Mouse (Mus musculus): ENCODE measurements around the gene Slc38a8. TPM values are rescaled to one million over a fixed set of nuclear protein-coding genes. Genes with fewer than 3 reads are reported as not detected.

The Slc38a8 gene
- 0.17 TPM in 1 of 2 replicates, not detected in the other for polyA plus RNA-seq (2014; fragmentation: Nextera tagmentation; extraction: Ambion mirVana)

DNA sequence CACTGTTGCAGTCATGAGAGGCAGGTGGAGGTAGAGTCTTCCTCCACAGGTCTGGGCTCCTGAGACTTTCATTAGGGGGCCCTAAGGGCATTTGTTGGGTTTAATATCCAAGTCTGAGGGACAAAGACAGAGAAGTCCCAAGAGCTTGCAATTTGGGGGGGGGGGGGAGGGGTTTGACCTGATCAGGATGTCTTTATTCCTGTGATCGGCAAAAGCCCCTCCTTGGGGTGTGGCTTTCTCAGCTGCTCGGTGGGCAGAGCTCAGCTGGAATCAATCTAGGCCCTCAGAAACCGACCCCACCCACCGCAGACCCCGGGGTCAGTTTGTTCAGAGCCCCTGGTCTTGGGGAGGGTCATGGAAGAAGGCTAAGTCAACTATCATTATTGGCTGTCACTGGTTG lies at the start of gene Slc38a8:
Gene Slc38a8, minus strand, starts transcription at position 101 of the 400 bp plus-strand sequence.
- Histone ChIP-seq H3K9me3 (ENCODE audit: control insufficient read depth, low read length) (no peaks in the 10 kb centered on the region), H3K4me1 (ENCODE audit: control insufficient read depth, insufficient read depth, low read length) (no peaks in the 10 kb centered on the region), H3K4me3 (ENCODE audit: low read depth, low read length) (no peak within 1 kb of the TSS), H3K36me3 (ENCODE audit: control insufficient read depth, insufficient read depth, low read length) (0 out of 2 replicates have a peak, but pooled peaks cover 3% of the 10 kb centered on the region), H3K27ac (replicated peaks; ENCODE audit: low read depth, low read length) (no peak within 1 kb of the TSS), H3K27me3 (replicated peaks; ENCODE audit: control insufficient read depth, insufficient read depth, low read length) (no peaks in the 10 kb centered on the region), H3K4me2 (ENCODE audit: low read depth, low read length) (no peak within 1 kb of the TSS), H3K9ac (ENCODE audit: low read depth, low read length) (no peak within 1 kb of the TSS)
- DNase-seq (ENCODE audit: low spot score) (no peak), ATAC-seq (ENCODE audit: low read depth) (no peak)
- 13% methylated on average over 4 of the region's 5 CpGs for WGBS

DNA sequence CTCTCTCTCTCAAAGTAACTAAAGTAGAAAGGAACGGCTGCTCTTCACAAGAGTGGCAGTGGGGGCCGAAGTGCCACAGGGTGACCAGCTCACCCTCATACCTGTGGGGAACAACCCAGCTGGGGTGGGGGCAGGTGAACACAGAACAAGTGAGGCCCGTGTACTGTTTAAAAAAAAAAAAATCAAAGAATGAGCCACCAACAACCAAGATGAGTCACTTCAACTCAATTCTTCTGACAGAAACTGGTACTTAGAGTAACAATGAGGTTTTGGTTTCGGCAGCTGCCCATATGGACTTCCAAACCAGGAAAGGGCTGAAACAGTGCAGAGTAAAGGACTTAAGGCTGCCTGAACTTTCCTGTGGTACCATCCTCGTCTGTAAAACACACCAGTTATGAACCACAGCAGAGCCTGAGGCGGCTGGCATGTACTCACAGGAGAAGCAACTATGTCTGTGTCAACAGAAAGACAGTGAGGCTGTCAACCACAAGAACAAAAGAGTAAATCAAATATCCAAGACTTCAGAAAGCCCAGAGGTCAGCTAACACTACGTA lies 47.1 kb upstream of the Slc38a8 start:
- peaks cover 6% of the 10 kb centered on the region for H3K4me1 ChIP-seq (ENCODE audit: control insufficient read depth, insufficient read depth, low read length)
- DNase-seq (ENCODE audit: low spot score) (no peak), ATAC-seq (ENCODE audit: low read depth) (no peak)
- no peak overlapping the region for H3K4me3 ChIP-seq (ENCODE audit: low read depth, low read length)
- peaks cover 40% of the 10 kb centered on the region for H3K36me3 ChIP-seq (ENCODE audit: control insufficient read depth, insufficient read depth, low read length)
- H3K27ac ChIP-seq (replicated peaks; ENCODE audit: low read depth, low read length): no peak overlapping the region
- no peaks in the 10 kb centered on the region for H3K9me3 ChIP-seq (ENCODE audit: control insufficient read depth, low read length)
- H3K27me3 ChIP-seq (replicated peaks; ENCODE audit: control insufficient read depth, insufficient read depth, low read length): no peaks in the 10 kb centered on the region
- 61% methylated on average over 7 of the region's 7 CpGs for WGBS
- H3K9ac ChIP-seq (ENCODE audit: low read depth, low read length): no peak overlapping the region
- no peak overlapping the region for H3K4me2 ChIP-seq (ENCODE audit: low read depth, low read length)

DNA sequence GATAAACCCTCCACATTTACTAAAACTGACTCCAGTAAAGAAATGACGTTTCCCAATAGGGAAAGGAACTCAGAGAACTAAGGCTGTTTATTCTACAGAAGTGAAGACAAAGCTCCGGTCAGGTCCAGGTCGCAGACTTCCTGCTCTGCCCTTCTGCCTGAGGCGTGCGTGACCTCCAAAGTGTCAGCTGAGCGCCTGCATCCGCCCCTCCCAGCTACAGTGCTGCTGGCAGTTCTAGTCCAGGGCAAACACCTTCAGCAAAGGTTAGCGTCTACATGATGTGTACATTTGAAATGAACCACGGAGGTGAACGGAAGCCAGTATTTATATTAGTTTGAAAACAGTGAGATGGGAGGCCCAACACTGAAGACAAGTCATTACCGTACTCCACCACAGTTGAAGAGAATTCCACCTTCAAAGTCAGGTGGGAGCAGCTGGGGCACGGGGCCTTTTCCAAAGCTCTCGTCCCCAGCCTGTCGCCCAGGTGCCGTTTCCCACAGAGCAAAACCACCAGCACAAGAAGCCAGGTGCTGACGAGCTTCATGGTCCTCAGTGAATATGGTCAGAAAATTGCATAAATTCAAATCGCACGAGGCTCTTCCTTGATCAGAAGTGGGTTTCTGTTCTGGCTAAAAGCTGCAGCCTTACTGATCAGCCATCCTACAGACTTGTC lies 45.7 kb upstream of the Slc38a8 start:
- no peak for DNase-seq (ENCODE audit: low spot score)
- Histone ChIP-seq H3K4me1 (ENCODE audit: control insufficient read depth, insufficient read depth, low read length) (no peaks in the 10 kb centered on the region), H3K27ac (replicated peaks; ENCODE audit: low read depth, low read length) (no peak overlapping the region), H3K27me3 (replicated peaks; ENCODE audit: control insufficient read depth, insufficient read depth, low read length) (no peaks in the 10 kb centered on the region), H3K9ac (ENCODE audit: low read depth, low read length) (no peak overlapping the region), H3K9me3 (ENCODE audit: control insufficient read depth, low read length) (no peaks in the 10 kb centered on the region), H3K4me2 (ENCODE audit: low read depth, low read length) (no peak overlapping the region), H3K4me3 (ENCODE audit: low read depth, low read length) (no peak overlapping the region), H3K36me3 (ENCODE audit: control insufficient read depth, insufficient read depth, low read length) (peaks cover 55% of the 10 kb centered on the region)
- WGBS: 70% methylated on average over 18 of the region's 18 CpGs
- no peak for ATAC-seq (ENCODE audit: low read depth)

DNA sequence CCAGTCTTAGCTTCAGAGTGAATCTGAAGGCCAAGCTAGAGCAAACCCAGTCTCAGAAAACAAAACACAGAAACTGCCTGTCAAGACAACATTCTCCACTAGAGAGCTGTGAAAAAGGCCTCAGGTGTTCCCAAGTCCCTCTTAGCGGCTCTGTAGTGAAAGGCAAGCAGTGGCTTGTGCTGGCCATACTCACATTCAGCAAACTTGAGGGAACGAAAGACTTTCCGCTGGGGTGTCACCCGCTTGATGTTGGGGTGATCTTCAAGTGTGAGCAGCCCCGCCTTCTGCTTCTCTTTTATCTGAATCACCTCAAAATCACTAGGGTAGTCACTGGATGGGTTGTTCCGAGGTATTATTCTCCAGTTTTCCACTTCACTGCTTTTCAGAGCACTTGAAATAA lies 44.3 kb upstream of the Slc38a8 start:
- Histone ChIP-seq H3K4me3 (ENCODE audit: low read depth, low read length) (no peak overlapping the region), H3K9me3 (ENCODE audit: control insufficient read depth, low read length) (no peaks in the 10 kb centered on the region), H3K4me1 (ENCODE audit: control insufficient read depth, insufficient read depth, low read length) (no peaks in the 10 kb centered on the region), H3K36me3 (ENCODE audit: control insufficient read depth, insufficient read depth, low read length) (peaks cover 69% of the 10 kb centered on the region), H3K27ac (replicated peaks; ENCODE audit: low read depth, low read length) (no peak overlapping the region), H3K4me2 (ENCODE audit: low read depth, low read length) (no peak overlapping the region), H3K9ac (ENCODE audit: low read depth, low read length) (no peak overlapping the region), H3K27me3 (replicated peaks; ENCODE audit: control insufficient read depth, insufficient read depth, low read length) (no peaks in the 10 kb centered on the region)
- no peak for ATAC-seq (ENCODE audit: low read depth)
- DNase-seq (ENCODE audit: low spot score): no peak
- WGBS: 79% methylated on average over 6 of the region's 6 CpGs

DNA sequence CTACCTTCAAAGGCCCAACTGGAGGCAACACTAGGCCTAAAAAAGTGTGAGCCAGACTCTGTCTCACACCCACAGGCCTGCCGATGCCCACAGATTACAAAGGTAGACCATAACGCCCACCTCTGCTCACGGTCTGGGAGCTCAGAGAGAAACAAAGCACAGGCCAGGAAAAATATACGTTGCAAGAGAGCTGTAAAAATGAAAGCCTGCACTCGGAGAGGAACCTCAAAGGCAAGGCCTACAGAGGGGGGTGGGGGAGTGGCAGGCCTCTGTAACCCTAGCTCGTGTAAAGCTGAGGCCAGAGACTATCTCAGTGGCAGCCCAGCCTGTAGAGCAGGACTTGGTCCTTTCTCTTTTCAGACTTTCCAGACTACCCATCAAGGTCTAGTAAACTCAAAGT lies 43.7 kb upstream of the Slc38a8 start:
- no peaks in the 10 kb centered on the region for H3K4me1 ChIP-seq (ENCODE audit: control insufficient read depth, insufficient read depth, low read length)
- ATAC-seq (ENCODE audit: low read depth) (no peak), DNase-seq (ENCODE audit: low spot score) (no peak)
- no peak overlapping the region; the same call in 1 of the 2 replicates for H3K9ac ChIP-seq (ENCODE audit: low read depth, low read length)
- H3K4me2 ChIP-seq (ENCODE audit: low read depth, low read length): no peak overlapping the region
- H3K9me3 ChIP-seq (ENCODE audit: control insufficient read depth, low read length): no peaks in the 10 kb centered on the region
- H3K36me3 ChIP-seq (ENCODE audit: control insufficient read depth, insufficient read depth, low read length): peaks cover 75% of the 10 kb centered on the region
- H3K4me3 ChIP-seq (ENCODE audit: low read depth, low read length): no peak overlapping the region
- 76% methylated on average over 6 of the region's 6 CpGs for WGBS
- no peaks in the 10 kb centered on the region for H3K27me3 ChIP-seq (replicated peaks; ENCODE audit: control insufficient read depth, insufficient read depth, low read length)
- H3K27ac ChIP-seq (replicated peaks; ENCODE audit: low read depth, low read length): no peak overlapping the region

DNA sequence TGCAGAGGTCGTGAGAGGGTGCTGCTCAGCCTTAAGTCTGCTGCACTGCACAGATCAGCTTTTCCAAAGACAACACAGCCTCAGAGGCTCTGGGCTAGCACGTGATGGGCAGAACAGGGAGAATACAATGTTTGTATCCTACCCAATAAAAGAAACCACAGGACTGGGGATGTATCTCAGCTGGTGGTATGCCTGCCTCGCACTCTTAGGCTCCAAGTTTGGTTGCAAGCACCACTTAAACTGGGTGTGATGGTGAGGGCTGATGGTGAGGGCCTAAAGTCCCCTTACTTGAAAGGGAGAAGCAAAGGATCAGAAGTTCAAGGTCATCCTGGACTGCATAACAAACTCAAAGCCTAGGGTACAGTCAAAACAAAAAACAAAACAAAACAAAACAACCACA lies 43.1 kb upstream of the Slc38a8 start:
- Histone ChIP-seq H3K27me3 (replicated peaks; ENCODE audit: control insufficient read depth, insufficient read depth, low read length) (no peaks in the 10 kb centered on the region), H3K4me2 (ENCODE audit: low read depth, low read length) (no peak overlapping the region), H3K9me3 (ENCODE audit: control insufficient read depth, low read length) (no peaks in the 10 kb centered on the region), H3K9ac (ENCODE audit: low read depth, low read length) (no peak overlapping the region), H3K4me1 (ENCODE audit: control insufficient read depth, insufficient read depth, low read length) (no peaks in the 10 kb centered on the region), H3K27ac (replicated peaks; ENCODE audit: low read depth, low read length) (no peak overlapping the region; the same call in 1 of the 2 replicates), H3K4me3 (ENCODE audit: low read depth, low read length) (no peak overlapping the region), H3K36me3 (ENCODE audit: control insufficient read depth, insufficient read depth, low read length) (peaks cover 81% of the 10 kb centered on the region)
- DNase-seq (ENCODE audit: low spot score) (no peak), ATAC-seq (ENCODE audit: low read depth) (no peak)
- WGBS: 84% methylated on average over 3 of the region's 3 CpGs

DNA sequence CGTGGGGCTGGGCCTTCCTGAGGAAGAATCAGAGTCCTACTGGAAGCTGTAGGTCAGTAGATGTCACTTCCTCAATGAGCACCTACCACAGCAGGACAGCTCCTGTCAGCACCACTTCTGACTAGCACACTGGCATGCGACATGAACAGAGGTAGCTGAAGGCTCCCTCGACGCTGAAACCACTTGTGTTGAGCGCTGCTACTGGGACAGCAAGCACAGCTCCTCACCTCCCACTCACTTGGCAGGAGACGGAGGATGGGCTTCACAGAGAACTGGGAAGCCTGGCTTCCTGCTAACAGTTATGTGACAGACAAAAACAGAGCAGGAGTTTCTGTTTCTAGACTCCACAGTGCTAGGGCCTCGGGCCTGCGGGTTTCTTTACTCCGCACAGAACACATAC lies 30.5 kb upstream of the Slc38a8 start:
- Histone ChIP-seq H3K4me3 (ENCODE audit: low read depth, low read length) (no peak overlapping the region), H3K4me1 (ENCODE audit: control insufficient read depth, insufficient read depth, low read length) (no peaks in the 10 kb centered on the region), H3K4me2 (ENCODE audit: low read depth, low read length) (no peak overlapping the region), H3K9ac (ENCODE audit: low read depth, low read length) (no peak overlapping the region), H3K36me3 (ENCODE audit: control insufficient read depth, insufficient read depth, low read length) (peaks cover 100% of the 10 kb centered on the region), H3K9me3 (ENCODE audit: control insufficient read depth, low read length) (no peaks in the 10 kb centered on the region), H3K27ac (replicated peaks; ENCODE audit: low read depth, low read length) (no peak overlapping the region), H3K27me3 (replicated peaks; ENCODE audit: control insufficient read depth, insufficient read depth, low read length) (no peaks in the 10 kb centered on the region)
- 87% methylated on average over 9 of the region's 9 CpGs for WGBS
- no peak for ATAC-seq (ENCODE audit: low read depth)
- DNase-seq (ENCODE audit: low spot score): no peak

DNA sequence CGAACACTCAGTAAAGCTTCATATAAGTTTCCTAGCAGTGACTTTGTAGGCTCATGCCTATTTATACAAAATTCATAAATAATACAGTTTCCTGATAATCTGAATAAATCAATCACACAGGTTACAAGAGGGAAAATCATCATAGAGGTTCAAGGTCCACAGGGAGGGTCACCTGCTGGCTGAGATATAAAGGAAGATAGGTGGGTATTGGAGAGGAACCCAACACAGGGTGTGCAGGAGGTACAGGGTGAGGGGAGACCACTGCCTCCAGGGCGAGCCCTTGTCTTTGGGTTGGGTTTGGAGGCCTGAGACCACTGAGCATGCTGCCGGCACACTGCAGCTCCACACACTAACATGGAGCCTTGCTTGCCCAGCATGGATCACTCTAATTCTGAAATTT lies 29.9 kb upstream of the Slc38a8 start:
- Histone ChIP-seq H3K9ac (ENCODE audit: low read depth, low read length) (no peak overlapping the region), H3K4me2 (ENCODE audit: low read depth, low read length) (no peak overlapping the region), H3K27ac (replicated peaks; ENCODE audit: low read depth, low read length) (no peak overlapping the region), H3K27me3 (replicated peaks; ENCODE audit: control insufficient read depth, insufficient read depth, low read length) (no peaks in the 10 kb centered on the region), H3K9me3 (ENCODE audit: control insufficient read depth, low read length) (no peaks in the 10 kb centered on the region), H3K4me3 (ENCODE audit: low read depth, low read length) (no peak overlapping the region), H3K36me3 (ENCODE audit: control insufficient read depth, insufficient read depth, low read length) (peaks cover 100% of the 10 kb centered on the region), H3K4me1 (ENCODE audit: control insufficient read depth, insufficient read depth, low read length) (no peaks in the 10 kb centered on the region)
- DNase-seq (ENCODE audit: low spot score) (no peak), ATAC-seq (ENCODE audit: low read depth) (no peak)
- WGBS: 88% methylated on average over 3 of the region's 3 CpGs

DNA sequence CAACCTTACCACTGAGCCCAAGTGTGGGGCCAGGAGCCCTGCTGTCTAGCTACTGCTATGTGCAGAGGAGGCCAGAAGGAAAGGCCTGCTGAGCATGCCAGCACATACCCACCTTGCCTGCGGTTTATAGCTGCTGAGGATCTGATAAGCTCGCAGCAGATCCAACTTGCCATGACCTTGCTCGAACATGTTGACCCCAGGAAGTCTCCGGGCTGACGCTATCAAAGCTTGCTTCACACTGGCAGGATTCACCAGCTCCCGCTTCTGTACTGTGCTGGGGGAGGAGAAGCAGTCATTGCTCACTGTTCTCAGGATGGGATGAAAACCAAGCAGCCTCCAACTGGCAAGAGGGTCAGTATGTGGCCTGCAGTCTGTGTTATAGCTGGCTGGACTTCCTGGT lies 29.4 kb upstream of the Slc38a8 start:
- Histone ChIP-seq H3K4me2 (ENCODE audit: low read depth, low read length) (no peak overlapping the region), H3K9ac (ENCODE audit: low read depth, low read length) (no peak overlapping the region), H3K27ac (replicated peaks; ENCODE audit: low read depth, low read length) (no peak overlapping the region), H3K4me3 (ENCODE audit: low read depth, low read length) (no peak overlapping the region), H3K4me1 (ENCODE audit: control insufficient read depth, insufficient read depth, low read length) (no peaks in the 10 kb centered on the region), H3K36me3 (ENCODE audit: control insufficient read depth, insufficient read depth, low read length) (peaks cover 95% of the 10 kb centered on the region), H3K9me3 (ENCODE audit: control insufficient read depth, low read length) (no peaks in the 10 kb centered on the region), H3K27me3 (replicated peaks; ENCODE audit: control insufficient read depth, insufficient read depth, low read length) (no peaks in the 10 kb centered on the region)
- DNase-seq (ENCODE audit: low spot score): no peak
- WGBS: 90% methylated on average over 6 of the region's 6 CpGs
- ATAC-seq (ENCODE audit: low read depth): no peak

Data from embryonic facial prominence, embryonic 14.5 days (tissue).